Comparison of ENCODE assay signal across 10 mouse cellular contexts in genomic region chr19:34445410-34446012, GRCm38 (mm10). TPM values are rescaled to one million over a fixed set of nuclear protein-coding genes. Genes with fewer than 3 reads are reported as not detected.
A peak's percentile ranks its signal among the peaks of the same experiment; 100 is the strongest.
DNase-seq lines count a peak whose midpoint lies in the region; ATAC-seq lines count a peak whose summit lies in the region.
"Had no signal": no experiment of that assay in that cellular context is flagged by ENCODE, and none has a peak within 500 bp of the region (broad histone marks: within the 10 kb centered on the region; RNA-seq: fewer than 3 reads in every experiment).

No protein-coding gene starts in this region.

- WGBS in heart, embryonic 11.5 days (ENCODE audit: insufficient replicate concordance), result 57% methylated on average over 4 of the region's 4 CpGs
- WGBS in kidney, embryonic 16.5 days, result 55% methylated on average over 4 of the region's 4 CpGs
- 72% methylated on average over 4 of the region's 4 CpGs for WGBS in midbrain, embryonic 16.5 days

- H3K4me1 ChIP-seq in heart, embryonic 11.5 days (ENCODE audit: control insufficient read depth, insufficient read depth, low read length), result peaks cover 9% of the 10 kb centered on the region; the same call in 1 of the 2 replicates
- H3K4me1 ChIP-seq in kidney, embryonic 16.5 days (ENCODE audit: insufficient read depth, low read length), result no peaks in the 10 kb centered on the region
- H3K4me1 ChIP-seq in midbrain, embryonic 16.5 days (ENCODE audit: control insufficient read depth, insufficient read depth, low read length), result no peaks in the 10 kb centered on the region
- H3K4me1 ChIP-seq: midbrain, embryonic 15.5 days had no signal

- no peaks in the 10 kb centered on the region for H3K27me3 ChIP-seq in heart, embryonic 11.5 days (ENCODE audit: control insufficient read depth, insufficient read depth, low read length)
- H3K27me3 ChIP-seq in kidney, embryonic 16.5 days (ENCODE audit: insufficient read depth, low read length), result no peaks in the 10 kb centered on the region
- no peaks in the 10 kb centered on the region for H3K27me3 ChIP-seq in midbrain, embryonic 16.5 days (ENCODE audit: control insufficient read depth, insufficient read depth, low read depth, low read length)
- H3K27me3 ChIP-seq: midbrain, embryonic 15.5 days had no signal

- H3K4me3 ChIP-seq in heart, embryonic 11.5 days (ENCODE audit: low read depth, low read length), result no peak overlapping the region
- peak overlapping the region; percentile 5; the same call in 1 of the 2 replicates for H3K4me3 ChIP-seq in kidney, embryonic 16.5 days (ENCODE audit: low read length)
- no peak overlapping the region for H3K4me3 ChIP-seq in midbrain, embryonic 16.5 days (ENCODE audit: low read depth, low read length)
- H3K4me3 ChIP-seq: midbrain, embryonic 15.5 days had no signal

- H3K9ac ChIP-seq in heart, embryonic 11.5 days (ENCODE audit: low read depth, low read length), result no peak overlapping the region
- no peak overlapping the region for H3K9ac ChIP-seq in kidney, embryonic 16.5 days (replicated peaks; ENCODE audit: low read length)
- H3K9ac ChIP-seq in midbrain, embryonic 16.5 days (ENCODE audit: low read depth, low read length), result no peak overlapping the region
- H3K9ac ChIP-seq: midbrain, embryonic 15.5 days had no signal

- DNase-seq in heart, adult 8-10 months (ENCODE audit: low spot score), result peak; percentile 68
- peak; percentile 42 for DNase-seq in embryo, embryonic 11 days
- DNase-seq in c-Kit-positive CD71-positive TER-119-positive erythroid progenitor cells, embryonic 14.5 days (ENCODE audit: low spot score), result no peak

- H3K27ac ChIP-seq in heart, embryonic 11.5 days (ENCODE audit: low read depth, low read length), result no peak overlapping the region
- peak overlapping the region; percentile 70; the same call in 1 of the 2 replicates for H3K27ac ChIP-seq in kidney, embryonic 16.5 days (ENCODE audit: low read length)
- no peak overlapping the region for H3K27ac ChIP-seq in midbrain, embryonic 16.5 days (ENCODE audit: low read length)
- H3K27ac ChIP-seq: midbrain, embryonic 15.5 days had no signal

- ATAC-seq in heart, embryonic 11.5 days (replicated peaks; ENCODE audit: insufficient number of reproducible peaks, low FRiP score, low TSS enrichment), result no peak
- peak; percentile 65; the same call in 1 of the 2 replicates for ATAC-seq in kidney, embryonic 16.5 days (ENCODE audit: low FRiP score, low TSS enrichment)
- peak; percentile 69 for ATAC-seq in megakaryocyte progenitor cell, adult 5-6 weeks (replicated peaks; ENCODE audit: poor library complexity)
- no peak for ATAC-seq in inflammation-experienced regulatory T-cells, adult 6 months
- ATAC-seq in midbrain, embryonic 16.5 days, result no peak
- ATAC-seq: forebrain, embryonic 16.5 days; midbrain, embryonic 15.5 days had no signal

- no peaks in the 10 kb centered on the region for H3K36me3 ChIP-seq in heart, embryonic 11.5 days (ENCODE audit: control insufficient read depth, insufficient read depth, low read length)
- no peaks in the 10 kb centered on the region for H3K36me3 ChIP-seq in kidney, embryonic 16.5 days (ENCODE audit: insufficient read depth, low read length)
- H3K36me3 ChIP-seq in midbrain, embryonic 16.5 days (ENCODE audit: control insufficient read depth, insufficient read depth, low read length), result no peaks in the 10 kb centered on the region
- H3K36me3 ChIP-seq: midbrain, embryonic 15.5 days had no signal

- no peak overlapping the region for H3K4me2 ChIP-seq in heart, embryonic 11.5 days
- H3K4me2 ChIP-seq in kidney, embryonic 16.5 days (replicated peaks; ENCODE audit: low read depth, low read length), result 0 out of 2 replicates have a peak overlapping the region, but pooled peaks have one; percentile 30
- H3K4me2 ChIP-seq in midbrain, embryonic 16.5 days (ENCODE audit: low read length), result no peak overlapping the region
- H3K4me2 ChIP-seq: midbrain, embryonic 15.5 days had no signal

- no peaks in the 10 kb centered on the region for H3K9me3 ChIP-seq in heart, embryonic 11.5 days (replicated peaks; ENCODE audit: control insufficient read depth, low read length)
- H3K9me3 ChIP-seq in kidney, embryonic 16.5 days (ENCODE audit: low read length), result no peaks in the 10 kb centered on the region
- no peaks in the 10 kb centered on the region for H3K9me3 ChIP-seq in midbrain, embryonic 16.5 days (replicated peaks; ENCODE audit: control insufficient read depth, low read length, poor library complexity, severe bottlenecking)
- H3K9me3 ChIP-seq: midbrain, embryonic 15.5 days had no signal

RNA-seq across cellular contexts. Expression of gene Ch25h, which starts 29.5 kb away (rescaled TPM):
- under 1 TPM in 3 of 4 experiments, not detected in 1; 0.44 to 0.69 (median 0.44) TPM for total RNA-seq in heart, adult 8-10 months (2022)
- 1.8 and 3.7 TPM in 2 replicates for polyA plus RNA-seq in heart, embryonic 11.5 days (2014; fragmentation: Nextera tagmentation; extraction: Ambion mirVana)
- 2.2 and 2.7 TPM in 2 replicates for polyA plus RNA-seq in kidney, embryonic 16.5 days (2015; fragmentation: Nextera tagmentation; extraction: Ambion mirVana)
- 0.29 TPM in 1 of 2 replicates, not detected in the other for total RNA-seq in megakaryocyte progenitor cell, adult 5-6 weeks (2015)
- total RNA-seq in megakaryocyte progenitor cell, adult 5-6 weeks (2017), result not detected in 2 replicates
- polyA plus RNA-seq in inflammation-experienced regulatory T-cells, adult 6 months (2017; shearing (Covaris generic)), result under 1 TPM in 1 of 3 experiments, not detected in 2; 0.26 TPM
- 0.72 and 0.78 TPM in 2 replicates for polyA plus RNA-seq in midbrain, embryonic 16.5 days (2015; fragmentation: Nextera tagmentation; extraction: Ambion mirVana)

Comparison
In these comparisons a context has a peak if more than half of its experiments do, and no peak if none do; other contexts are left out.
1. ATAC-seq: peak in kidney, embryonic 16.5 days (single experiment) and megakaryocyte progenitor cell, adult 5-6 weeks (single experiment); none in heart, embryonic 11.5 days (single experiment), inflammation-experienced regulatory T-cells, adult 6 months (single experiment) and midbrain, embryonic 16.5 days (single experiment).